Mouse (Mus musculus) MEL (cell line): ENCODE measurements at regions not wholly inside any gene's neighbourhood (a gene's known extent, or its start where the extent isn't known, plus 50 kb on each side); places are given as distances from the start of the nearest gene placed in this dataset.

Experiments
- DNase-seq: peaks from one replicate; pipeline ENCODE4 v3.0.0; 2011; ENCODE audit warnings: low read depth, low spot score
- H3K27ac ChIP-seq: 2 replicates; pipeline ENCODE4 v1.5.1; 2012; ENCODE audit warnings: low read depth, mild to moderate bottlenecking, control low read depth, low read length, moderate library complexity; ENCODE audit not compliant: control insufficient read depth
- H3K27me3 ChIP-seq, 2 experiments: fragments of 150-350 bp in 1 of 2; sonication (generic) in 1 of 2; 2 replicates each; pipeline ENCODE4 v1.6.1; 2012; ENCODE audit warnings: low read length in 2 of 2, mild to moderate bottlenecking in 2 of 2, improper control_type of control experiment in 1 of 2, moderate library complexity in 1 of 2; ENCODE audit not compliant: insufficient read depth in 2 of 2, control insufficient read depth in 1 of 2
- H3K36me3 ChIP-seq, 2 experiments: 2 replicates each; pipeline ENCODE4 v1.6.1; 2012 to 2014; ENCODE audit warnings: low read length in 2 of 2, improper control_type of control experiment in 1 of 2, inconsistent platforms in 1 of 2, mild to moderate bottlenecking in 1 of 2; ENCODE audit not compliant: insufficient read depth in 2 of 2, control insufficient read depth in 1 of 2
- H3K4me1 ChIP-seq, 2 experiments: fragments of 150-350 bp in 1 of 2; sonication (generic) in 1 of 2; 2 replicates each; pipeline ENCODE4 v1.6.1; 2012; ENCODE audit warnings: low read length in 2 of 2, improper control_type of control experiment in 1 of 2, mild to moderate bottlenecking in 1 of 2; ENCODE audit not compliant: insufficient read depth in 2 of 2, control insufficient read depth in 1 of 2
- H3K4me3 ChIP-seq, 2 experiments: fragments of 150-350 bp in 1 of 2; sonication (generic) in 1 of 2; 2 replicates each; pipeline ENCODE4 v1.5.1; 2012; ENCODE audit warnings: low read depth in 2 of 2, low read length in 2 of 2, mild to moderate bottlenecking in 2 of 2, moderate library complexity in 2 of 2, control low read depth in 1 of 2, improper control_type of control experiment in 1 of 2; ENCODE audit not compliant: control insufficient read depth in 1 of 2, insufficient read depth in 1 of 2
- H3K79me2 ChIP-seq: 2 replicates; pipeline ENCODE4 v1.6.1; 2012; ENCODE audit warnings: mild to moderate bottlenecking, low read length, moderate library complexity; ENCODE audit not compliant: control insufficient read depth, poor library complexity, insufficient read depth
- H3K9ac ChIP-seq: 2 replicates; pipeline ENCODE4 v1.6.1; 2012; ENCODE audit warnings: low read depth, mild to moderate bottlenecking, control low read depth, low read length, moderate library complexity; ENCODE audit not compliant: control insufficient read depth, poor library complexity, severe bottlenecking
- H3K9me3 ChIP-seq: fragments of 150-350 bp; sonication (generic); replicated peaks from 2 replicates; pipeline ENCODE4 v1.6.1; 2012; ENCODE audit warnings: mild to moderate bottlenecking, low read length, improper control_type of control experiment, moderate library complexity; ENCODE audit not compliant: insufficient read depth
- BHLHE40 ChIP-seq: IDR thresholded peaks from 2 replicates; pipeline ENCODE4 v1.6.1; 2012; ENCODE audit warnings: low read depth, mild to moderate bottlenecking, inconsistent platforms, low read length, improper control_type of control experiment, borderline replicate concordance
- CHD1 ChIP-seq: IDR thresholded peaks from 2 replicates; pipeline ENCODE4 v1.6.1; 2012; ENCODE audit warnings: low read depth, mild to moderate bottlenecking, inconsistent platforms, low read length, improper control_type of control experiment
- CTCF ChIP-seq, 3 experiments: IDR thresholded peaks in 2 of 3; conservative IDR thresholded peaks in 1 of 3; 2 replicates each; pipeline ENCODE4 v1.5.1; 2011 to 2012; ENCODE audit warnings: low read length in 3 of 3, low read depth in 2 of 3, mild to moderate bottlenecking in 2 of 3, improper control_type of control experiment in 1 of 3, inconsistent platforms in 1 of 3, mixed read lengths in 1 of 3, moderate library complexity in 1 of 3; ENCODE audit not compliant: control insufficient read depth in 1 of 3, insufficient read depth in 1 of 3, poor library complexity in 1 of 3, severe bottlenecking in 1 of 3
- ELF1 ChIP-seq: IDR thresholded peaks from 2 replicates; pipeline ENCODE4 v1.6.1; 2014; ENCODE audit warnings: low read depth, mild to moderate bottlenecking, inconsistent platforms, low read length, improper control_type of control experiment, moderate library complexity
- GATA1 ChIP-seq: IDR thresholded peaks from 2 replicates; pipeline ENCODE4 v1.6.1; 2011; ENCODE audit warnings: low read depth, low read length, improper control_type of control experiment
- JUND ChIP-seq: IDR thresholded peaks from 2 replicates; pipeline ENCODE4 v1.6.1; 2011; ENCODE audit warnings: low read depth, mild to moderate bottlenecking, improper control_type of control experiment, low read length
- MEF2A ChIP-seq: IDR thresholded peaks from 2 replicates; pipeline ENCODE4 v1.6.1; 2014; ENCODE audit warnings: low read depth, mild to moderate bottlenecking, inconsistent platforms, low read length, improper control_type of control experiment; ENCODE audit not compliant: poor library complexity, insufficient replicate concordance, severe bottlenecking; ENCODE audit errors: extremely low read depth
- MYB ChIP-seq: IDR thresholded peaks from 2 replicates; pipeline ENCODE4 v1.6.1; 2011; ENCODE audit warnings: mild to moderate bottlenecking, low read depth, low read length, improper control_type of control experiment
- MYC ChIP-seq: IDR thresholded peaks from 2 replicates; pipeline ENCODE4 v1.6.1; 2011; ENCODE audit warnings: low read depth, mild to moderate bottlenecking, low read length, improper control_type of control experiment, moderate library complexity
- NELFE ChIP-seq: IDR thresholded peaks from 2 replicates; pipeline ENCODE4 v1.6.1; 2011; ENCODE audit warnings: low read depth, low read length, improper control_type of control experiment
- POLR2A ChIP-seq, 2 experiments: IDR thresholded peaks; 2 replicates each; pipeline ENCODE4 v1.6.1; 2011 to 2012; ENCODE audit warnings: low read length in 2 of 2, mild to moderate bottlenecking in 2 of 2, control low read depth in 1 of 2, improper control_type of control experiment in 1 of 2, low read depth in 1 of 2, moderate library complexity in 1 of 2; ENCODE audit not compliant: control insufficient read depth in 1 of 2, insufficient read depth in 1 of 2, poor library complexity in 1 of 2
- POLR2AphosphoS2 ChIP-seq: IDR thresholded peaks from 2 replicates; pipeline ENCODE4 v1.6.1; 2011; ENCODE audit warnings: low read length, improper control_type of control experiment
- RAD21 ChIP-seq: IDR thresholded peaks from 2 replicates; pipeline ENCODE4 v1.6.1; 2011; ENCODE audit warnings: mild to moderate bottlenecking, low read depth, low read length, improper control_type of control experiment
- RCOR1 ChIP-seq: IDR thresholded peaks from 2 replicates; pipeline ENCODE4 v1.6.1; 2012; ENCODE audit warnings: low read depth, mild to moderate bottlenecking, inconsistent platforms, low read length, improper control_type of control experiment
- SIN3A ChIP-seq: IDR thresholded peaks from 2 replicates; pipeline ENCODE4 v1.6.1; 2012; ENCODE audit warnings: low read length, improper control_type of control experiment, inconsistent platforms
- SMC3 ChIP-seq: IDR thresholded peaks from 2 replicates; pipeline ENCODE4 v1.6.1; 2011; ENCODE audit warnings: low read depth, low read length, improper control_type of control experiment
- TAL1 ChIP-seq: IDR thresholded peaks from 2 replicates; pipeline ENCODE4 v1.6.1; 2012; ENCODE audit warnings: mild to moderate bottlenecking, inconsistent platforms, low read length, moderate library complexity, mixed read lengths
- TBP ChIP-seq: IDR thresholded peaks from 2 replicates; pipeline ENCODE4 v1.8.0; 2011; ENCODE audit warnings: low read depth, low read length, improper control_type of control experiment
- TCF12 ChIP-seq: IDR thresholded peaks from 2 replicates; pipeline ENCODE4 v1.6.1; 2014; ENCODE audit warnings: low read depth, mild to moderate bottlenecking, inconsistent platforms, low read length, improper control_type of control experiment, moderate library complexity
- UBTF ChIP-seq: IDR thresholded peaks from 2 replicates; pipeline ENCODE4 v1.6.1; 2012; ENCODE audit warnings: low read depth, mild to moderate bottlenecking, inconsistent platforms, low read length, improper control_type of control experiment, moderate library complexity, borderline replicate concordance; ENCODE audit not compliant: insufficient read depth
- USF1 ChIP-seq: IDR thresholded peaks from 2 replicates; pipeline ENCODE4 v1.6.1; 2014; ENCODE audit warnings: low read depth, mild to moderate bottlenecking, inconsistent platforms, low read length, improper control_type of control experiment, moderate library complexity
- USF2 ChIP-seq, 2 experiments: IDR thresholded peaks; 2 replicates each; pipeline ENCODE4 v1.6.1; 2011 to 2012; ENCODE audit warnings: improper control_type of control experiment in 2 of 2, low read length in 2 of 2, borderline replicate concordance in 1 of 2, inconsistent platforms in 1 of 2, low read depth in 1 of 2, mild to moderate bottlenecking in 1 of 2; ENCODE audit not compliant: insufficient read depth in 1 of 2
- ZKSCAN1 ChIP-seq: IDR thresholded peaks from 2 replicates; pipeline ENCODE4 v1.6.1; 2012; ENCODE audit warnings: low read depth, mild to moderate bottlenecking, inconsistent platforms, low read length, improper control_type of control experiment, moderate library complexity
- ZMIZ1 ChIP-seq: IDR thresholded peaks from 2 replicates; pipeline ENCODE4 v1.6.1; 2012; ENCODE audit warnings: low read depth, mild to moderate bottlenecking, inconsistent platforms, low read length, improper control_type of control experiment, moderate library complexity

DNA sequence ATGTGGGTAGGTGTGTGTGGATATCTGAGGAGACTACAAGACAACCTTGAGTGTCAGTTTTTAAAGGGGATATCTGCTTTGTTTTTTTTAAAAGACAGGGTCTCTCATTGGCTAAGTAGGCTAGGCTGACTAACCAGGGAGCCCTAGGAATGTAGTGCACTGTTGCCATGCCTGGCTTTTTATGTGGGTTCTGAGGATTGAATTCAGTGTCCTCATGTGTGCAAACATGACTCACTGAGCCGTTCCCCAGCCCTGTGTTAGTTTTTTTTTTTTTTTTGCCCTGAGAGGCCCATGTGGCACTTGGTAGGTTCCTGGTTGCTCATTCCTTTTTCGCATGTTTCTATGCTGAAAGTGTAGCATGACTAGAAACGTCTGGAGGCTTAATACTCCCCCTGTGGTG, 72.6 kb downstream of the Asb1 start:
- Histone ChIP-seq H3K4me3 (no peak overlapping the region), H3K27me3 (no peaks in the 10 kb centered on the region), H3K36me3 (no peaks in the 10 kb centered on the region), H3K79me2 (no peaks in the 10 kb centered on the region), H3K27ac (no peak overlapping the region), H3K9ac (no peak overlapping the region), H3K4me1 (no peaks in the 10 kb centered on the region), H3K9me3 (no peaks in the 10 kb centered on the region)
- TF ChIP-seq GATA1 (no peak), NELFE (no peak), TBP (no peak), CHD1 (no peak), MYC (no peak), TAL1 (no peak), CTCF (IDR thresholded peaks at IDR 0.05 in 2 of 3, conservative IDR thresholded peaks at IDR 0.05 in 1 of 3; ENCODE audit: control insufficient read depth in 1 of 3, insufficient read depth in 1 of 3, low read depth in 2 of 3, low read length in 3 of 3, poor library complexity in 1 of 3, severe bottlenecking in 1 of 3) (no peak), MEF2A (no peak), SMC3 (no peak), RCOR1 (no peak), RAD21 (no peak), USF1 (no peak)
- DNase-seq, result no peak

GRCm38 (mm10) chr1:91615396-91615795, 75.1 kb downstream of the Asb1 start:
- H3K9ac ChIP-seq, result no peak overlapping the region
- TF ChIP-seq POLR2AphosphoS2, result no peak
- TF ChIP-seq MEF2A, result no peak
- no peak for TF ChIP-seq ELF1
- no peak for TF ChIP-seq USF2 (IDR thresholded peaks at IDR 0.05; ENCODE audit: borderline replicate concordance in 1 of 2, insufficient read depth in 1 of 2, low read depth in 1 of 2, low read length in 2 of 2)
- TF ChIP-seq JUND, result no peak
- no peak for TF ChIP-seq ZMIZ1
- no peak for TF ChIP-seq MYB
- no peak for TF ChIP-seq CTCF (IDR thresholded peaks at IDR 0.05 in 2 of 3, conservative IDR thresholded peaks at IDR 0.05 in 1 of 3; ENCODE audit: control insufficient read depth in 1 of 3, insufficient read depth in 1 of 3, low read depth in 2 of 3, low read length in 3 of 3, poor library complexity in 1 of 3, severe bottlenecking in 1 of 3)
- no peak for TF ChIP-seq USF1
- TF ChIP-seq SIN3A, result no peak
- TF ChIP-seq UBTF, result no peak
- no peak for TF ChIP-seq TBP
- TF ChIP-seq GATA1, result no peak
- no peak for TF ChIP-seq RCOR1
- no peak for TF ChIP-seq NELFE
- TF ChIP-seq ZKSCAN1, result no peak
- no peak for TF ChIP-seq POLR2A (IDR thresholded peaks at IDR 0.05; ENCODE audit: control insufficient read depth in 1 of 2, insufficient read depth in 1 of 2, low read depth in 1 of 2, low read length in 2 of 2, poor library complexity in 1 of 2)
- TF ChIP-seq TCF12, result no peak
- no peak for TF ChIP-seq BHLHE40
- H3K27ac ChIP-seq, result no peak overlapping the region
- H3K36me3 ChIP-seq, result no peaks in the 10 kb centered on the region
- no peak overlapping the region for H3K4me3 ChIP-seq
- DNase-seq, result no peak
- no peaks in the 10 kb centered on the region for H3K4me1 ChIP-seq
- no peaks in the 10 kb centered on the region for H3K9me3 ChIP-seq
- no peaks in the 10 kb centered on the region for H3K79me2 ChIP-seq
- no peaks in the 10 kb centered on the region for H3K27me3 ChIP-seq
